Mouse (Mus musculus) lung, embryonic 15.5 days (tissue): ENCODE data around the gene Sec24c. TPM values are rescaled to one million over a fixed set of nuclear protein-coding genes. Genes with fewer than 3 reads are reported as not detected.
A peak's percentile ranks its signal among the peaks of the same experiment; 100 is the strongest.

Experiments
- ATAC-seq: fragments of 200-750 bp; cut with Nextera tagmentation; 2 replicates; pipeline ENCODE4 v1.8.0; 2017; ENCODE audit warnings: moderate number of reproducible peaks, borderline replicate concordance; ENCODE audit not compliant: low FRiP score, low TSS enrichment; ENCODE audit errors: extremely low read depth
- H3K27ac ChIP-seq: fragments of 300-500 bp; sonication (generic); 2 replicates; pipeline ENCODE4 v1.5.1; 2015; ENCODE audit warnings: moderate library complexity, mild to moderate bottlenecking, inconsistent platforms
- H3K27me3 ChIP-seq: fragments of 300-500 bp; sonication (generic); 2 replicates; pipeline ENCODE4 v1.6.1; 2015; ENCODE audit warnings: inconsistent platforms
- H3K36me3 ChIP-seq: fragments of 300-500 bp; sonication (generic); 2 replicates; pipeline ENCODE4 v1.6.1; 2015; ENCODE audit warnings: inconsistent platforms
- H3K4me1 ChIP-seq: fragments of 300-500 bp; sonication (generic); 2 replicates; pipeline ENCODE4 v1.6.1; 2015; ENCODE audit warnings: inconsistent platforms
- H3K4me2 ChIP-seq: fragments of 300-500 bp; sonication (generic); 2 replicates; pipeline ENCODE4 v1.6.1; 2015; ENCODE audit warnings: inconsistent platforms, mild to moderate bottlenecking, moderate library complexity
- H3K4me3 ChIP-seq: fragments of 300-500 bp; sonication (generic); 2 replicates; pipeline ENCODE4 v1.5.1; 2015; ENCODE audit warnings: mild to moderate bottlenecking, inconsistent platforms
- H3K9ac ChIP-seq: fragments of 300-500 bp; sonication (generic); 2 replicates; pipeline ENCODE4 v1.6.1; 2015; ENCODE audit warnings: inconsistent platforms
- H3K9me3 ChIP-seq: fragments of 300-500 bp; sonication (generic); 2 replicates; pipeline ENCODE4 v1.6.1; 2016; ENCODE audit warnings: inconsistent platforms
- whole genome bisulfite sequencing: fragments of 180-500 bp; shearing (Covaris S2); methylation state at CpG from one replicate; pipeline ENCODE4 v1.1.7; 2015; 5-methylcytosine and 5-hydroxymethylcytosine counted together
- polyA plus RNA-seq: library from polyadenylated mRNA; unstranded; fragments of >200 nt; fragmentation: Nextera tagmentation; extraction: Ambion mirVana; gene quantifications from 2 replicates; pipeline ENCODE4 v1.2.1, GENCODE M21; 2015

The Sec24c gene
- polyA plus RNA-seq, 1 experiment from 2014 or later: 92.8 TPM

GRCm38 (mm10) chr14:20661661-20662331, 12.3 kb upstream of the Sec24c start:
- WGBS: 9% methylated on average over 19 of the region's 19 CpGs
- no peaks in the 10 kb centered on the region for H3K36me3 ChIP-seq
- H3K4me3 ChIP-seq: peak overlapping the region; percentile 62
- peak overlapping the region; percentile 61 for H3K9ac ChIP-seq
- H3K4me1 ChIP-seq: peaks cover 14% of the 10 kb centered on the region
- ATAC-seq: peak; percentile 36
- H3K27me3 ChIP-seq: peaks cover 12% of the 10 kb centered on the region; the same call in 1 of the 2 replicates
- peak overlapping the region; percentile 81 for H3K27ac ChIP-seq
- no peaks in the 10 kb centered on the region for H3K9me3 ChIP-seq
- H3K4me2 ChIP-seq: peak overlapping the region; percentile 95

DNA sequence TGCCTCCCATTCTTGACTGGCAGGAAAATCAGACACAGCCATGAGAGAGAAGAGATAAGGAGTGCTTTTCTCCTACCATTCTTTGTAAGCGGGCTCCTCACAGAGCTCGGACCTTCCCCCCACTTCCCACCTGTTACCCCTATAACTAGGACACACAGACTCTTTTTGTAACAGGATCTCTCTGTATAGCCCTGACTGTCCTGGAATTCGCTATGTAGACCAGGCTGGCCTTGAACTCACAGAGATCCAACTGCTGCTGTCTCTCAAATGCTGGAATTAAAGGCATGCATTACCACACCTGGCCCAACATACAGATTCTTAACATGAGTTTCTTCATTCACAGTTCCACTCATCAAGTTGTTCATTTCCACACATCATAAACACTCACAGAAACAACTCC, 11.4 kb upstream of the Sec24c start:
- Histone ChIP-seq H3K9me3 (no peaks in the 10 kb centered on the region), H3K4me3 (no peak overlapping the region), H3K27ac (no peak overlapping the region), H3K4me2 (no peak overlapping the region), H3K4me1 (peaks cover 14% of the 10 kb centered on the region), H3K36me3 (no peaks in the 10 kb centered on the region), H3K9ac (no peak overlapping the region), H3K27me3 (peaks cover 12% of the 10 kb centered on the region; the same call in 1 of the 2 replicates)
- WGBS: 83% methylated on average over 3 of the region's 3 CpGs
- no peak for ATAC-seq

DNA sequence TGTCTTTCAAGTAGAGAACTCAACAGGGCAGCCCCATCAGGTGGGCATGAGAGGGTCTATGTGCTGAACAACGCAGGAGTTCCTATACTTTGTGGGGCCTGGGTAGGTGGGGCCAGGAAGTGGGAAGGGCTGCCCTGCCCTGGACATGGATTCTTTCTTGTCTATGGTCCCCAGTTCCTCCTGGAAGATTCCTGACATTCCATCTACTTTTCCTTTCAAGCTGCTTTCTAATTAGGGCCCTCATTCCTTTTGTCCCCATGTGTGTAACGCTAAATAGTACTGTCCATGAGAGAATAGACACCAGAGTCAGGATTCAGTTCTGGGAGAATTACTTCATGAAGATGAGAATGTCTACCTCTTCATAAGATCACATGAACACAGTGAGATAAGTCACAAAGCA, 10.5 kb upstream of the Sec24c start:
- no peak for ATAC-seq
- Histone ChIP-seq H3K4me1 (peaks cover 14% of the 10 kb centered on the region), H3K9me3 (no peaks in the 10 kb centered on the region), H3K4me2 (no peak overlapping the region), H3K27me3 (peaks cover 12% of the 10 kb centered on the region; the same call in 1 of the 2 replicates), H3K36me3 (no peaks in the 10 kb centered on the region), H3K27ac (no peak overlapping the region), H3K9ac (no peak overlapping the region), H3K4me3 (no peak overlapping the region)
- 53% methylated on average over 2 of the region's 2 CpGs for WGBS

- Histone ChIP-seq H3K4me1 (peaks cover 14% of the 10 kb centered on the region), H3K27me3 (peaks cover 18% of the 10 kb centered on the region; the same call in 1 of the 2 replicates), H3K4me3 (no peak overlapping the region), H3K9ac (no peak overlapping the region), H3K36me3 (no peaks in the 10 kb centered on the region), H3K27ac (no peak overlapping the region), H3K4me2 (no peak overlapping the region), H3K9me3 (no peaks in the 10 kb centered on the region)
- ATAC-seq: no peak
- 39% methylated on average over 3 of the region's 3 CpGs for WGBS
Measured at GRCm38 (mm10) chr14:20664436-20664835, 9.7 kb upstream of the Sec24c start.

- Histone ChIP-seq H3K4me3 (no peak overlapping the region), H3K4me2 (no peak overlapping the region), H3K36me3 (no peaks in the 10 kb centered on the region), H3K27me3 (peaks cover 18% of the 10 kb centered on the region; the same call in 1 of the 2 replicates), H3K9ac (no peak overlapping the region), H3K27ac (no peak overlapping the region), H3K9me3 (no peaks in the 10 kb centered on the region), H3K4me1 (no peaks in the 10 kb centered on the region)
- no peak for ATAC-seq
- WGBS: 66% methylated on average over 1 of the region's 1 CpGs
Measured at GRCm38 (mm10) chr14:20667469-20667868, 6.6 kb upstream of the Sec24c start.

DNA sequence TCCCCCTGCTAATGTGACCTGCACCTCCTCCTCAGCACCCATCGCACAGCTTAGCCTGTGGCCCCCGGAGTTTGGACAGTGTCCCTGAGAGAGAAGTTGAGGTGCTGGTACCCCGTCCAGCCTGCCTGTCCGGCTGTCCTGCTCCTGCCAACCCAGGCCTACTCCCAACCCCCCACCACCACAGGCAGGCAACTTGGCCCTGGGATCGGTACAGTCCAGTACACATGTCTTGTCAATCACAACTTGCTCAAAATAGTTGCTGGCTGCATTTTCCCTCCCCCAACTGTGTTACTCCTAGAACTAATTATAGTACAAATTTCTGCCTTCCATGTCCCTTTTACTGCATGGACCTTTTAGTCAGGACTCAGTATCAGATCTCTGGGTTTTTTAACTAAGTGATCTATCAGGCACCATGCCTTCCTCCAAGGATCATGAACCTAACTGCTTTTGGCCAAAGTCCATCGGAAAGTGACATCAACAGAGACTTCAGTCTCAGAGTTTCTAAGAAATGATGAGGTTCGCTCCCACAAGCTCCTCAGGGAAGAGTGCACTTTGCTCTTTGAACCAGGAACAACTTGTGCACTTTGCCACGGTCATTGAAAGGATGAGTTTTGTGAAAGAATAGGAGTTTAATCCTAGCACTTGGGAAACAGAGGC, 5.8 kb upstream of the Sec24c start, which contains the start of gene Synpo2l:
Gene Synpo2l (minus strand): TSS at position 201 of the 657 bp plus-strand sequence.
- Histone ChIP-seq H3K27me3 (peaks cover 11% of the 10 kb centered on the region; the same call in 1 of the 2 replicates), H3K36me3 (no peaks in the 10 kb centered on the region), H3K9me3 (no peaks in the 10 kb centered on the region), H3K27ac (no peak within 1 kb of the TSS), H3K4me3 (no peak within 1 kb of the TSS), H3K4me2 (no peak within 1 kb of the TSS), H3K4me1 (no peaks in the 10 kb centered on the region), H3K9ac (no peak within 1 kb of the TSS)
- WGBS: 77% methylated on average over 8 of the region's 8 CpGs
- no peak for ATAC-seq

DNA sequence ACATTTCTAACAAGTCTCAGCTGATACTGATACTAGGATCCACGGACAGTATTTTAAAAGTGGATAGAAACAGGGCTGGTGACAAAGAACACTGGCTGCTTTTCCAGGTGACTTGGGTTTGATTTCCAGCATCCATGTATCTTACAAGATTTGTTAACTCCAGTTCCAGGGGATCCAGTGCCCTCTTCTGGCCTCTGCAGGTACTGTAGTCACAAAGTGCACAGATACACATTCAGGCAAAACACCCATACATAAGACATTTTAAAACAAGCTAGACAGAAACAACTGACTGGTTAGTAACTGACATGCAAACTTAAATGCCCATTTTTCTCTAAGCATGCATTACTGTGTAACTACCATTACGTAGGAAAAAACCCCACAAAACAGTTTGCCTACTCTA, 1.1 kb upstream of the Sec24c start:
- H3K27ac ChIP-seq: no peak overlapping the region
- peaks cover 22% of the 10 kb centered on the region for H3K36me3 ChIP-seq
- H3K9ac ChIP-seq: no peak overlapping the region
- ATAC-seq: no peak
- 94% methylated on average over 2 of the region's 2 CpGs for WGBS
- H3K27me3 ChIP-seq: peaks cover 6% of the 10 kb centered on the region; the same call in 1 of the 2 replicates
- H3K4me1 ChIP-seq: peaks cover 14% of the 10 kb centered on the region
- no peak overlapping the region for H3K4me3 ChIP-seq
- no peaks in the 10 kb centered on the region for H3K9me3 ChIP-seq
- peak overlapping the region; percentile 75 for H3K4me2 ChIP-seq

- peak; percentile 58; the same call in 1 of the 2 replicates for ATAC-seq
- Histone ChIP-seq H3K4me2 (peak overlapping the region; percentile 75), H3K27me3 (peaks cover 5% of the 10 kb centered on the region; the same call in 1 of the 2 replicates), H3K9me3 (no peaks in the 10 kb centered on the region), H3K4me3 (peak overlapping the region; percentile 81), H3K27ac (peak overlapping the region; percentile 98), H3K4me1 (peaks cover 14% of the 10 kb centered on the region), H3K9ac (peak overlapping the region; percentile 33), H3K36me3 (peaks cover 29% of the 10 kb centered on the region)
- 7% methylated on average over 13 of the region's 13 CpGs for WGBS
Measured at GRCm38 (mm10) chr14:20673735-20674063, 409 bp upstream of the Sec24c start.

- WGBS: 92% methylated on average over 4 of the region's 4 CpGs
- peaks cover 71% of the 10 kb centered on the region for H3K36me3 ChIP-seq
- no peak overlapping the region for H3K4me3 ChIP-seq
- no peaks in the 10 kb centered on the region for H3K9me3 ChIP-seq
- no peak overlapping the region for H3K9ac ChIP-seq
- peaks cover 14% of the 10 kb centered on the region for H3K4me1 ChIP-seq
- no peak for ATAC-seq
- H3K27ac ChIP-seq: no peak overlapping the region
- no peak overlapping the region for H3K4me2 ChIP-seq
- H3K27me3 ChIP-seq: no peaks in the 10 kb centered on the region
Measured at GRCm38 (mm10) chr14:20677906-20678305, 3.8 kb downstream of the Sec24c start.

- Histone ChIP-seq H3K27ac (no peak overlapping the region), H3K36me3 (peaks cover 99% of the 10 kb centered on the region), H3K27me3 (no peaks in the 10 kb centered on the region), H3K4me1 (no peaks in the 10 kb centered on the region), H3K4me2 (no peak overlapping the region), H3K9me3 (no peaks in the 10 kb centered on the region), H3K9ac (no peak overlapping the region), H3K4me3 (no peak overlapping the region)
- ATAC-seq: no peak
- WGBS: 79% methylated on average over 2 of the region's 2 CpGs
Measured at GRCm38 (mm10) chr14:20681742-20682141, 7.6 kb downstream of the Sec24c start.

GRCm38 (mm10) chr14:20682498-20682897, 8.4 kb downstream of the Sec24c start:
- WGBS: 64% methylated on average over 3 of the region's 3 CpGs
- H3K36me3 ChIP-seq: peaks cover 100% of the 10 kb centered on the region
- H3K9ac ChIP-seq: no peak overlapping the region
- H3K4me2 ChIP-seq: no peak overlapping the region
- ATAC-seq: no peak
- no peaks in the 10 kb centered on the region for H3K4me1 ChIP-seq
- H3K27ac ChIP-seq: no peak overlapping the region
- no peak overlapping the region for H3K4me3 ChIP-seq
- no peaks in the 10 kb centered on the region for H3K9me3 ChIP-seq
- H3K27me3 ChIP-seq: no peaks in the 10 kb centered on the region

GRCm38 (mm10) chr14:20686576-20686975, 12.5 kb downstream of the Sec24c start:
- no peaks in the 10 kb centered on the region for H3K27me3 ChIP-seq
- H3K4me3 ChIP-seq: no peak overlapping the region
- WGBS: 95% methylated on average over 3 of the region's 3 CpGs
- H3K4me2 ChIP-seq: no peak overlapping the region
- H3K9me3 ChIP-seq: no peaks in the 10 kb centered on the region
- no peak for ATAC-seq
- H3K36me3 ChIP-seq: peaks cover 98% of the 10 kb centered on the region
- no peaks in the 10 kb centered on the region for H3K4me1 ChIP-seq
- no peak overlapping the region for H3K27ac ChIP-seq
- H3K9ac ChIP-seq: no peak overlapping the region
